Mouse (Mus musculus) layer of hippocampus, adult 11-12 months (tissue): ENCODE measurements around the gene Mgl2.
A peak's percentile ranks its signal among the peaks of the same experiment; 100 is the strongest.

Experiments
- DNase-seq: peaks from one replicate; pipeline ENCODE4 v3.0.0; 2022; ENCODE audit warnings: low spot score

Gene Mgl2

DNA sequence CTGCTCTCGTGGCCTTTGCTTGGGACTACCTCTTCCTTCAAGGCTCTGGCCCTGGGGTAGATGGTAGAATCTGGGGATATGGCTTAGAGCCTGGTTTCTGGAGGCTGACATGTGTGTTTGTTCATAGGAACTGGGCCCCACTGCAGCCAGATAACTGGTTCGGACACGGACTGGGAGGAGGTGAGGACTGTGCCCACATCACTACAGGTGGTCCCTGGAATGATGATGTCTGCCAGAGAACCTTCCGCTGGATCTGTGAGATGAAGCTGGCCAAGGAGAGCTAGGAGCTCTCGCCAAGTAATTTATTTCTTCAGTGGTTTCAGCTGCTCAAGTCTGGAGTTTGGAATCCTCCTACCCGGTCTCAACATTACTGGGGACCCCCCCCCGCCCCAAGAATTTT lies 40.2 kb downstream of the Mgl2 start:
- DNase-seq = no peak

DNA sequence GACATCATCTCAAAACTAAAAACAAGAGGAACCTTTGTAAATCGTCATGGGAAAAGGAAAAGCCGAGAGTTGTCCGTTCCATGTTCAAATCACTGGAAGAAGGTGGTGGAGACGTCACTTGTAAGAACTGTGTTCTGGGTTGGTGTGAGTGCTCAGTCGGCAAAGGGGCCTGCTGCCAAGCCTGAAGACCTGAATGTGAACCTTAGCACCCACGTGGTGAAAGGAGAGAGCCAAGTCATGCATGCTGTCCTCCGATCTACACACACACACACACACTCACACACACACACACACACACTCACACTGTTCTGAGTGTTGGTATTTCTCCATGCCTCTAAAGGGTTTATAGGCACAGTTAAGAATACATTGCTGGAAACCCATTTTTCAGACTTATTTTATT lies 41.1 kb downstream of the Mgl2 start:
- DNase-seq = no peak

DNA sequence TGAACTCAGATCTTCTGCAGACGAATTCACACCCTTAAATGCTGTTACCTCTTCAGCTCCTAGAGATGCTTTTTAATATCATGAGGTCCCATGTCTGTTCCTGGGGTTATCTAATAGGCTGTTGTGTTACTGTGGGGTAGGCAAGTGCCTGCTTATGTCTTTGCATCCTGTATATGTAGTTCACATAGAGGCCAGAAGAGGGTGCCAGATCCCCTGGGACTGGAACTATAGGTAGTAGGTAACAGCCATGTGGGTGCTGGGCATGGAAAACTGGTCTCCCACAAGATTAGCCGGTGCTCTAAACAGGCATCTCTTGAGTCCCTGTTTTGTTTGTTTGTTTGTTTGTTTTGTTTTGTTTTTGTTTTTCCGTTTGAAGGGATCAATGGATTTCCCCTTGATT lies 41.7 kb downstream of the Mgl2 start:
- DNase-seq = peak; percentile 19

GRCm38 (mm10) chr11:70172298-70172697 lies 42.2 kb downstream of the Mgl2 start:
- DNase-seq = no peak

GRCm38 (mm10) chr11:70174491-70174890 lies 44.4 kb downstream of the Mgl2 start:
- no peak for DNase-seq

DNA sequence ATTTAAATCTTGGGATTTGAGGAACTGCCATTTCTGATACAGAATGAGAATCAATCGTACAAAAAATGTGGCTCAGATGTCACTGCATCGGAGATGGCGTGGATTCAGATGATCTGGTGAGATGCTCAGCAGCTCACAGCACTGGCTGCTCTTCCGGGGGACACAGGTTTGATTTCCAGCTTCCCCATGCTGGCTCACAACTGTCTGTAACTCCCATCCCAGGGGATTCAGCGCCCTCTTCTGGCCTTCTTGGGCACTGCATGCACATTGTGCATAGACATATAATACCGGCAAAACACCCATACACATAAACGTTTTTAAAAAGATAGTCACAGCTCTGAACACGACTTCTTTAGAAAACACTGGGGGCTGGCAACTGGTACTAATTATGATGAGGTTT lies 47.5 kb downstream of the Mgl2 start:
- DNase-seq = no peak

GRCm38 (mm10) chr11:70178311-70178710 lies 48.2 kb downstream of the Mgl2 start:
- no peak for DNase-seq

DNA sequence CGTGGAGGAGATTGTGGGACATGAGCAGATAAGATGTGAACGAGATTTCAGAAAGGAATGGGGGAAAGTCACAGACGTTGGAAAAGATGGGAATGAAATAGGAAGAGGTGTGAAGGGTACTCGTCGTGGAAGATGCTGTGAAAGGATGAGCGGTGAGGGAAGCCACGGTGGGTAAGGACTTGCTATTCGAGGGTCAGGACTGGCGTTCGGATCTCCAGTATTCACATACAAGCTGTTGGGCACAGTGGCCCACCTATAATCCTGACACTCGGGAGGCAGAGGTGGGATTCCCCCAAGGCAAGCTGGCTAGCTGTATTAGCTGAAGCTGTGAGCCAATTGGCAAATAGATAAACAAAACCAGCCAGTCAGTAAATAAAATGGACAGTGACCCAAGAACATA lies 48.6 kb downstream of the Mgl2 start:
- DNase-seq = no peak

GRCm38 (mm10) chr11:70179401-70179800 lies 49.3 kb downstream of the Mgl2 start:
- DNase-seq = peak; percentile 13

DNA sequence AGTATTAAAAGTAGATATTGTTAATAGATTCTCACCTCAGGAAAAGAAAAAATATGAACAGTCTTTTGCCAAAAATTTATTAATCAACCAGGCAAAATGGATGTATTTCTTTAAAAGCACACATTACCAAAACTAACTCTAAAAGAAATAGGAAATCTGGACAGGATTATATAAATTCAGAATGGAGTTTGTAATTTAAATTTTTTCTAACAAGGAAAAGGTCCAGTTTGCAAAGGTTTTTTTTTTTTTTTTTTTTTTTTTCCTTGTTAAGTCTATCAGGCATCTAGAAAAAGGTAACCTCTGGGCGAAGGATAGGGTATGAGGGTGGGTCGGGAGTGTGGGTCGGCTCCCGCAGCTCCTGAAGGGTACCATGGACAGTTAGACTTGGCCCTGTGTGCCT lies 50.4 kb downstream of the Mgl2 start:
- DNase-seq = no peak

DNA sequence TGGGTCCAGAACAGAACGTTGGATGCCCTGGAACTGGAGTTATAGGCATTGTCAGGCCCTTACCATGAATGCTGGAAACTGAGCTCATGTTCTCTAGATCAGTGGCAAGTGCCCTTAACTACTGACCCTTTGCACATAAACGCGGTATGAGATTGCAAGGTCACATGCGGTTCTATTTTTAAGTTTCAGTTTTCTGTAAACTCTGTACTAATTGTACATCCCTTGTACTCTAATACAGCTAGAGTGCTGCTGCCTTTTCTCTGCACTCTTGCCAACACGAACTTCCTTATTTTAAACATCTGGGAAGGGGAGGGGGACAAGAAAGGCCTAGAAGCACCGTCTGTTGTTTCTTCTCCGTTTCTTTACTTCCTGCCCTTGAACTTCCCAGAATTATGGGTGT lies 55.0 kb downstream of the Mgl2 start:
- no peak for DNase-seq
